Mouse (Mus musculus) ovary, postnatal 36 days (tissue): ENCODE data around the gene Bnip2.
"Not testable (repeated sequence)": the region's sequence is repeated elsewhere in the genome, so short reads cannot be mapped to it uniquely, and the experiment has no call there.

Experiments used
- DNase-seq: peaks from one replicate; pipeline ENCODE4 v3.0.0; 2022; ENCODE audit warnings: low spot score, mixed read lengths

Gene Bnip2

DNA sequence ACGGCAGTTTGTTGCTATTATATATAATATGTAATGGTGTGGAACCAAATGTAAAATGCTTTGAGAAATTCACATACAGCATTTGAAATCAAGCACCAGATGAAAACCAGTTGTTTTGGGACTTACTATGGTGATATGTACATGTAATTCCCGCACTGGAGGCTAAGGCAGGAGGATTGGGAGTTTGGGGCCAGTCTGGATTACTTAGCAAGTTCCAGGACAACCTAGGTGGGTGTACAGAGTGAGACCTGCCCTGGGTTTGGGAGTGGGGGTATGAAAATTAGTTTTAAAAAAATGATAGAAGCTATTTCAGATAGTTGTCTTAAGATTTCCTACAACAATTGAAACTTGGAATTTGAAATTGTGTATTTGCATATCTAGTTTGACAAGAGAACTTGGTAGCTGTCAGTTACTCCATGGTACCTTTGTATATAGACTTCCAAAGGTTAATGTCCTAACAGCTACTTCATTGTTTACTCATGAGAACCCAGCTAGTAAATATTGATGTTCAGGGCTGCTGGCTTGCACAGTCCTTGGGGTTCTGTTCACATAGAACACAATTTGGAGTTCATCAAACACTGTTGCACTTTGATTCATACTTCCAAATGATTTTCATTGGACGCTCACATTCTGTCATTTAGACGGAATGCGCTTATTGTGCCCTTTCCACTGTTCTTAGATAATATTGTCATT is 21.7 kb downstream of the Bnip2 start:
- DNase-seq, result no peak

DNA sequence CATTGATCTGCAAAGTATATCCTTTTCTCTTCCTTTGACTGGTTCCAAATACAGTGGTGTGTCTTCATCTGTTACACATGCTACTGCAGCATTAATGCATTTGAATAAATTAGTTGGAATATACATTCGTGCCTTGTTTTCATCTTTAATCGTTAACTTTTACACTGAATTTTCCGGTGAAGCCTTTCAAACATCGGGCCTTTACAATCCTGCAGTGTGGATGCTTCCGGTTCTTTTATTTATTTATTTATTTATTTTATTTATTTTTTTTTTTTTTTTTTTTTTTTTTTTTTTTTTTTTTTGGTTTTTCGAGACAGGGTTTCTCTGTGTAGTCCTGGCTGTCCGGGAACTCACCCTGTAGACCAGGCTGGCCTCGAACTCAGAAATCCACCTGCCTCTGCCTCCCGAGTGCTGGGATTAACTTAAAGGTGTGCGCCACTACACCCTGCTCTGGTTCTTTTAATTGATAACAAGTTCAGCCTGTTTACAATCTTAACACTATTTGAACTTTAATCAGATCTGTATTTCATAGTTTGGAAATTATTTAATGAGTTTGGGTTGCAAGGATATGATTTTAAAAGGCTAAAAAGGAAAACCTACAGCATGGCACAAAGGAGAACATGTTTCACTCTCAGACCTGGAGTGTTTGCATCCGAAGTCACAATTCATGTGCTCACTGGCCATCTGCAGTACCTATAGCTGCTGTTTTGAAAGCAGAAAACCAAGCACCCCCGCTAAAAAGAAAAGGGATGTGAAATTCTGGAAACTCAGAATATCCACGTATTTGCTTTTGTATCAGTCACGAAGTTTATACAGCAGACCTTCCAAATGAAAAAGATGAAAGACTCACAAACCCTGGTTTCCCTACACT is 22.5 kb downstream of the Bnip2 start:
- DNase-seq, result no peak

DNA sequence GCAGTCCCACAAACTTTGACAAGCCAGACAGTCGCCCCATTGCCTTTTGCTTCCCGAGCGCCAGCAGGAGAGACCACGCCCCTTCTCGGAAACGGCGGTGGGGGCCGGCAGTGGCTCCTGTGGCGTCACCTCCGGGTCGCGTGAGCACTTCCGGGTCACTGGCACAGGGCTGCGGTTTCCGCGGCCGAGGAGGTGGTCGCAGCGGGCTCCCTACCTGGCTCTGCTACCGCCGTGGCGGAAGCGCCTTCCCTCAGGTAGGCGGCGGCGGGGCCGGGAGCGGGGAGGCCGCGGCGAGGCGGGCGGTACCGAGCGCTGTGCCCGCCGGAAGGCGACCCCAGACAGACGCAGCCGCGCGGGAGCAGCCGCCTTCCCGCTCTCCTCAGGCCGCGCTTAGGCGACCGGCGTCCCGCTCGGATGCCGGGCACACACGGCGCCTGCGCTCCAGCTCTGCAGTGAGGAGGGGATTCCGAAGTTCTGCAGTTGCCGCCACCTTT is 23.2 kb downstream of the Bnip2 start, which contains the start of gene Gtf2a2:
Gene Gtf2a2, plus strand, starts transcription at position 143 of the 494 bp plus-strand sequence.
- DNase-seq, result peak; percentile 92

DNA sequence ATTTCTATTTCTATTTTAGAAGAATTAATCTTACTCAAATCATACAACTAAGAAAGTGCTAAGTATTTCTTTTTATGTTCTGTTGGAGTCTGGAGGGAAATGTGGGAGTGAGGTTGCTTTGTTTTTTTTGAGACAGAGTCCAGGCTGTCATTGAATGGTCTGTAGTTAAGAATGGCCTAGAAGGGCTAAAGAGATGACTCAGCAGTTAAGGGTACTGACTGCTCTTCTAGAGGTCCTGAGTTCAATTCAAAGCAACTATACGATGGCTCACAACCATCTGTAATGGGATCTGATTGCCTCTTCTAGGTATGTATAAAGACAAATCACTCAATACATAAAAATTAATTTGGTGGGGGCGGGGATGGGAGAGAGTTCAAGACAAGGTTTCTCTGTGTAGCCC is 26.4 kb downstream of the Bnip2 start:
- no peak for DNase-seq

DNA sequence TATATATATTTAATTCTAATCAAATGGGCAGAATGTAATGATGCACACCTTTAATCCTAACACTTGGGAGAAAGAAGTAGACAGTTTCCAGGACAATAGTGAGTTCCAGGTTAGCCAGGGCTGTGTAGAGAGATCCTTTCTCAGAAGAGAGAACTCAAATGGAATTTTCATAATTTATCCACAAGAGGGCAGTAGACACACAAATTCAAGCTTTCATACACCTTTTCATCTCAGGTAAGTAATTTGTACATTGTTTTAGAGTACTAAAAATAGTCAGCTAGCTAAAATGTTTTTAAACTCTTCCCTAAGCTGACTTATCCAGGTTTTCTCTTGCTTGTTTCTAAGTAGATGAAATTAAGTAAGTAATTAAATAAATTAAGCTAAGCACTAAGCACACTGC is 29.6 kb downstream of the Bnip2 start:
- no peak for DNase-seq

DNA sequence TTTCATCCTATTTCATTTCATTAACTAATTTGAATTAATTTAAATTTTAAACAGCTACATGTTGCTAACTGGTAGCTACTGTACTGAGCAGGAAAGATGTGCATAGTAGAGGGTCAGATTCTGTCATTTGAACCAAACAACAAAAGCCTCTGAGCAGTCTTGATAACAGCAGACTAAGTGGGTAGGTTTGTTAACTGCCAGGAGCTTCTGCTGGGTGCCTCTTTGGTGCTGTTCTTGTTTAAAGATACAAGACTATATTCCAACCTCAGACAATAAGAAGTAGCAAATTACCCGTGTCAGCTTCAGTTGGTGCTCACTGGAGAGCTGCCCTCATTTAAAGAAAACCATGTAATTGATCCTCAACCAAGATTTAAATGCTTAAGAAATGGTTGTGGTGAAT is 32.3 kb downstream of the Bnip2 start:
- DNase-seq, result no peak

GRCm38 (mm10) chr9:70022083-70022482 is 32.8 kb downstream of the Bnip2 start:
- DNase-seq, result no peak

DNA sequence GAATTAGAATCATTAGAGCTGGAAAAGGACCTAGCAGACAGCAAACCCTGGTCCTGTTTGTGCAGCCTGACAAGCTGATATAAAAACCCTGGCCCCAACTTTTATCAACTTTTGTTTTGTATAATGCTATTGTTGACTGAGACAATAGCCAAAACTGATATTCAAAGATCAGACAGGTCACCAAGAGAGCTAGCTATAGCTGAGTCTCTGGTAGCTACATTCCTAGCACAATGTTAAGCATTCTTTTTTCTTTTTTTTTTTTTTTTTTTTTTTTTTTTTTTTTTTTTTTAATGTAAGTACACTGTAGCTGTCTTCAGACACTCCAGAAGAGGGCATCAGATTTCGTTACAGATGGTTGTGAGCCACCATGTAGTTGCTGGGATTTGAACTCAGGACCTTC is 34.3 kb downstream of the Bnip2 start:
- not testable (repeated sequence) for DNase-seq

- DNase-seq, result no peak
Measured at GRCm38 (mm10) chr9:70024648-70025047, 35.4 kb downstream of the Bnip2 start.

- no peak for DNase-seq
Measured at GRCm38 (mm10) chr9:70025365-70026012, 36.2 kb downstream of the Bnip2 start.

DNA sequence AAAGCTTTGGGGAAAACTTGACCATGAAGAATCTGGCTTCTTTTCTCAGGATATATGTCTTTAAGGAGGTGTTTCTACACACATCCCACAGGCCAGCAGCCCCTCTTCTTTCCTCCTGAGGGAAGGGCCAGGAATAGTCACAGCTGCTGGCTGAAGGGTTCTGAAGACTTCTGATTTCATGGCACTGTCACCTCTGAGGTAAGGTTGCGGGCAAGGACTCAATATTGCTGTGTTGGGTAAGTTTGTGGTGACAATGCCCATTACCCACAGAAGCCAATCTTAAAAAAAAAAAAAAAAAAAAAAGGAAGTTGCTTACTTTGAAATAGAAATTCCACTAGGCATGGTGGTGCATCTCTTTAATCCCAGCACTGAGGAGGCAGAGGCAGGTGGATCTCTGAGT is 42.9 kb downstream of the Bnip2 start:
- no peak for DNase-seq

- no peak for DNase-seq
Measured at GRCm38 (mm10) chr9:70033056-70033455, 43.8 kb downstream of the Bnip2 start.

GRCm38 (mm10) chr9:70034702-70035101 is 45.4 kb downstream of the Bnip2 start:
- DNase-seq, result no peak

DNA sequence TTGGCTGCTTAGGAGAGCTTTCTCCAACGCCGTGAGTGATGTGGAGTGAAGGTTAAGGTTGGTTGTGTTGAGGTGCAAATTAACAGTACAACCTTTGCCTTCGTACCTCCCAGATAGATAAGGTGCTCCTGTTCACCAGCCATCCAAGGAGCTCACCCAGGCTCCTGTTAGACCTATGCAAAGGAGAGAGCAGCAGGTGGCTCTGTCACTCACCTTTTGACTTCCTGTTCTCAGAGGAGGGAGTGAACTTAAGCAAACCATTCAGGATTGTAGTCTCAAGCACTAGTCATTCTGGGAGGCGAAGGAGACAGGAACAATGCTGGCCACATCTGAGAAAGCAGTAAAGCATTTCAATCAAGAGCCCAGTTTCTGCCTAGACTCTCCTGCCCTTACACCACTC is 47.4 kb downstream of the Bnip2 start:
- DNase-seq, result no peak

- no peak for DNase-seq
Measured at GRCm38 (mm10) chr9:70037988-70038387, 48.7 kb downstream of the Bnip2 start, which contains the start of gene Gcnt3. Gcnt3 (minus strand) TSS chr9:70038088.

GRCm38 (mm10) chr9:70039597-70040385 is 50.5 kb downstream of the Bnip2 start:
- DNase-seq, result no peak

DNA sequence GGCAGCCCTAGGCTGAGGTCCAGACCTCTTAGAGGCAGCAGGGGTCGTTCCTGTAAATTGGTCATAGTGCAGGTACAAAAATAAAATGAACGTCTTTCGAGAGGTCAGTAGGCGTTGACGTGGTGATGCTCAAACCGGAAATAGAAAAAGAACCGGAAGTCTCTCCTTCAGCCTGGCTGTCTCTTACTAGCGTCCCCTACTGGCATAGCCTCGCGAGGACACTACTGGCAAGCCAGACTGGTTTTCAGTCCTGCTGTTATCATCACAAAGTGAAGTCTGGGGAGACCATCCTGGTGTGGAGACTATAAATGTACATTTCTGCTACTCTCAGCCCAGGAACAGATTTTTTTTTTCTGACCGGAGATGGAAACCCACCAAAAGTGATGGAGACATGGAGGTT is 51.3 kb downstream of the Bnip2 start:
- no peak for DNase-seq

GRCm38 (mm10) chr9:70042137-70042536 is 52.9 kb downstream of the Bnip2 start:
- no peak for DNase-seq

GRCm38 (mm10) chr9:70042935-70043334 is 53.7 kb downstream of the Bnip2 start:
- no peak for DNase-seq

GRCm38 (mm10) chr9:70044865-70045264 is 55.6 kb downstream of the Bnip2 start:
- DNase-seq, result no peak

GRCm38 (mm10) chr9:70046255-70046654 is 57.0 kb downstream of the Bnip2 start:
- no peak for DNase-seq

- DNase-seq, result no peak
Measured at GRCm38 (mm10) chr9:70047839-70048238, 58.6 kb downstream of the Bnip2 start.
